Comparison of ENCODE assay signal across 32 mouse cellular contexts in genomic region chr5:86630700-86631099, GRCm38 (mm10). TPM values are rescaled to one million over a fixed set of nuclear protein-coding genes. Genes with fewer than 3 reads are reported as not detected.
A peak's percentile ranks its signal among the peaks of the same experiment; 100 is the strongest.
DNase-seq lines count a peak whose midpoint lies in the region; ATAC-seq and TF ChIP-seq lines count a peak whose summit lies in the region.
"Had no signal": no experiment of that assay in that cellular context is flagged by ENCODE, and none has a peak within 500 bp of the region (broad histone marks: within the 10 kb centered on the region; RNA-seq: fewer than 3 reads in every experiment).

No protein-coding gene starts in this region.

- DNase-seq in Patski (ENCODE audit: low read depth, low spot score) = no peak
- DNase-seq in left cerebral cortex, postnatal 36 days (ENCODE audit: low spot score in 2 of 2) = no peak
- no peak for DNase-seq in layer of hippocampus, postnatal 14 days (ENCODE audit: low spot score in 2 of 2)
- no peak for DNase-seq in thymus, adult 2 months
- DNase-seq: adrenal gland, adult 8-10 months; adrenal gland, postnatal 36 days; B cell, adult 2 months; cerebellum, adult 18-20 months; cerebellum, adult 9-10 months; cerebellum, postnatal 14 days; gastrocnemius, postnatal 25 days; heart, adult 2 months; heart, postnatal 14 days; heart, postnatal 4 days; kidney, adult 18-20 months had no signal

- H3K4me2 ChIP-seq in myocyte (ENCODE audit: low read depth) = peak overlapping the region; percentile 14
- H3K4me2 ChIP-seq: heart, embryonic 13.5 days; hindbrain, embryonic 14.5 days had no signal

- H3K27ac ChIP-seq in thymus, adult 2 months (ENCODE audit: control insufficient read depth, insufficient read depth, low read length) = no peak overlapping the region
- H3K27ac ChIP-seq: heart, adult 2 months; heart, embryonic 10.5 days; heart, embryonic 13.5 days; hindbrain, embryonic 14.5 days; hindbrain, postnatal 0 days had no signal

- no peaks in the 10 kb centered on the region for H3K4me1 ChIP-seq in thymus, adult 2 months (replicated peaks; ENCODE audit: control insufficient read depth, insufficient read depth, low read length)
- H3K4me1 ChIP-seq: heart, embryonic 10.5 days had no signal

- intact Hi-C loops in left cerebral cortex, postnatal 36 days (cut with DNase I) = no loop called here

- TF ChIP-seq POLR2A in myocyte (IDR thresholded peaks at IDR 0.05; ENCODE audit: insufficient read length, low read depth) = no peak
- TF ChIP-seq POLR2A in thymus, adult 2 months (IDR thresholded peaks at IDR 0.05; ENCODE audit: control insufficient read depth, extremely low read depth, insufficient read depth, low read length, poor library complexity) = no peak

- H3K36me3 ChIP-seq in C2C12 (ENCODE audit: control insufficient read depth, insufficient read depth) = no peaks in the 10 kb centered on the region
- no peaks in the 10 kb centered on the region for H3K36me3 ChIP-seq in myocyte (ENCODE audit: control insufficient read depth, insufficient read depth)
- H3K36me3 ChIP-seq in thymus, adult 2 months (ENCODE audit: control insufficient read depth, insufficient read depth, low read length) = no peaks in the 10 kb centered on the region
- H3K36me3 ChIP-seq: heart, embryonic 10.5 days; heart, embryonic 13.5 days had no signal

- POLR2A ChIA-PET in Patski (lab: Charles Lee) = no interaction called here

- TF ChIP-seq CTCF in C2C12 (IDR thresholded peaks at IDR 0.05; ENCODE audit: control insufficient read depth, insufficient read depth, insufficient read length) = no peak
- no peak for TF ChIP-seq CTCF in Patski (IDR thresholded peaks at IDR 0.05)
- no peak for TF ChIP-seq CTCF in thymus, adult 2 months (IDR thresholded peaks at IDR 0.05; ENCODE audit: borderline replicate concordance, control insufficient read depth, extremely low read depth, insufficient read depth, low read length, poor library complexity)

- ATAC-seq in Patski = peak; percentile 95
- ATAC-seq: CD4-positive, CD25-positive, alpha-beta regulatory T cell, adult 4 months; forebrain, embryonic 14.5 days; hindbrain, postnatal 0 days; inflammation-experienced regulatory T-cells, adult 6 months; intestine, embryonic 16.5 days had no signal

- in situ Hi-C loops in Patski (cut with MboI; ENCODE audit: low pct_unique_long_range_greater_than_20kb) = no loop called here

- H3K79me2 ChIP-seq in C2C12 (ENCODE audit: control insufficient read depth, insufficient read depth) (no peaks in the 10 kb centered on the region), myocyte (ENCODE audit: control insufficient read depth, insufficient read depth) (no peaks in the 10 kb centered on the region)

- H3ac ChIP-seq in C2C12 (ENCODE audit: control insufficient read depth, insufficient read length, low read depth) (no peak overlapping the region), myocyte (ENCODE audit: control insufficient read depth, insufficient read length) (no peak overlapping the region)

- H3K4me3 ChIP-seq in C2C12 (ENCODE audit: insufficient read depth, poor library complexity, severe bottlenecking) = no peak overlapping the region
- no peak overlapping the region for H3K4me3 ChIP-seq in myocyte
- H3K4me3 ChIP-seq in thymus, adult 2 months (ENCODE audit: control insufficient read depth, insufficient read depth, low read length) = no peak overlapping the region
- H3K4me3 ChIP-seq: heart, adult 2 months; heart, embryonic 10.5 days; heart, embryonic 13.5 days had no signal

- H3K79me3 ChIP-seq in C2C12 (ENCODE audit: low read depth) = no peaks in the 10 kb centered on the region

- CTCF ChIA-PET in Patski (lab: Charles Lee) = no interaction called here

- no peaks in the 10 kb centered on the region for H3K27me3 ChIP-seq in C2C12 (ENCODE audit: control insufficient read depth, insufficient read depth, insufficient read length)
- H3K27me3 ChIP-seq in Patski = no peaks in the 10 kb centered on the region
- no peaks in the 10 kb centered on the region for H3K27me3 ChIP-seq in myocyte (ENCODE audit: control insufficient read depth, insufficient read depth, insufficient read length)
- H3K27me3 ChIP-seq in thymus, adult 2 months (ENCODE audit: control insufficient read depth, insufficient read depth, low read length) = no peaks in the 10 kb centered on the region
- H3K27me3 ChIP-seq: heart, embryonic 13.5 days had no signal

- 91% methylated on average over 2 of the region's 2 CpGs for WGBS in thymus, adult 2 months

TF ChIP-seq in C2C12, 6 proteins besides CTCF, POLR2A, EP300 and RAD21:
- TF ChIP-seq CEBPB (IDR thresholded peaks at IDR 0.05; ENCODE audit: low read depth) = peak; percentile 6
- no peak for TF ChIP-seq MYOG (IDR thresholded peaks at IDR 0.05; ENCODE audit: control insufficient read depth, extremely low read depth, insufficient read length)
- TF ChIP-seq MYOD1 (IDR thresholded peaks at IDR 0.05; ENCODE audit: control insufficient read depth, insufficient read length, low read depth) = no peak
- peak; percentile 79 for TF ChIP-seq FOSL1 (IDR thresholded peaks at IDR 0.05; ENCODE audit: insufficient read depth, low read length, poor library complexity, severe bottlenecking)
- no peak for TF ChIP-seq MAX (IDR thresholded peaks at IDR 0.05)
- no peak for TF ChIP-seq USF1 (IDR thresholded peaks at IDR 0.05; ENCODE audit: low read depth)

TF ChIP-seq in myocyte, 11 proteins besides CTCF, POLR2A, EP300 and RAD21:
- no peak for TF ChIP-seq USF1 (IDR thresholded peaks at IDR 0.05; ENCODE audit: low read depth)
- TF ChIP-seq POLR2AphosphoS2 (IDR thresholded peaks at IDR 0.05; ENCODE audit: insufficient read length, low read depth) = no peak
- no peak for TF ChIP-seq TCF3 (IDR thresholded peaks at IDR 0.05; ENCODE audit: insufficient read length, low read depth)
- no peak for TF ChIP-seq CEBPB (IDR thresholded peaks at IDR 0.05; ENCODE audit: insufficient read depth, poor library complexity, severe bottlenecking)
- TF ChIP-seq SRF (IDR thresholded peaks at IDR 0.05; ENCODE audit: control insufficient read depth, insufficient read length, low read depth) = no peak
- TF ChIP-seq MYOG (IDR thresholded peaks at IDR 0.05; ENCODE audit: control insufficient read depth in 1 of 3, insufficient read depth in 1 of 3, insufficient read length in 2 of 3, low read depth in 2 of 3) = no peak
- TF ChIP-seq MYOD1 (IDR thresholded peaks at IDR 0.05; ENCODE audit: control insufficient read depth in 1 of 3, insufficient read length in 2 of 3, low read depth in 2 of 3) = no peak
- no peak for TF ChIP-seq TCF12 (IDR thresholded peaks at IDR 0.05; ENCODE audit: insufficient read depth, poor library complexity, severe bottlenecking)
- no peak for TF ChIP-seq MAX (IDR thresholded peaks at IDR 0.05; ENCODE audit: low read depth)
- TF ChIP-seq REST (IDR thresholded peaks at IDR 0.05; ENCODE audit: insufficient read depth, insufficient read length) = no peak
- no peak for TF ChIP-seq E2F4 (IDR thresholded peaks at IDR 0.05; ENCODE audit: insufficient read depth)

RNA-seq across cellular contexts. Expression of gene Tmprss11f, which starts 1.5 kb away (rescaled TPM):
- polyA plus RNA-seq in C2C12 (2012; fragmentation: generic; extraction: Trizol) = 0.19 TPM
- not detected for polyA plus RNA-seq in Patski (2021)
- polyA plus RNA-seq in myocyte (2012; fragmentation: generic; extraction: Trizol) = 0.04 TPM
- total RNA-seq in left cerebral cortex, postnatal 36 days (2021) = not detected
- not detected for total RNA-seq in layer of hippocampus, postnatal 14 days (2021)
- polyA plus RNA-seq in thymus, adult 2 months (2012; rRNA removed) = not detected in 2 replicates
- total RNA-seq: adrenal gland, adult 8-10 months; adrenal gland, postnatal 36 days; gastrocnemius, adult 8-10 months; gastrocnemius, postnatal 25 days; heart, adult 2 months; heart, postnatal 14 days; heart, postnatal 4 days; hindbrain, postnatal 0 days; MEL had no signal
- polyA plus RNA-seq: CD4-positive, CD25-positive, alpha-beta regulatory T cell, adult 4 months; embryonic facial prominence, embryonic 11.5 days; forebrain, embryonic 11.5 days; forebrain, embryonic 14.5 days; gonadal fat pad, adult 2 months; heart, adult 2 months; heart, embryonic 13.5 days; heart, embryonic 16.5 days; hindbrain, embryonic 11.5 days; hindbrain, embryonic 14.5 days; hindbrain, postnatal 0 days; inflammation-experienced regulatory T-cells, adult 6 months; intestine, embryonic 16.5 days had no signal

RNA-seq across cellular contexts. Expression of gene Tmprss11b, which starts 45.5 kb away (rescaled TPM):
- polyA plus RNA-seq in C2C12 (2012; fragmentation: generic; extraction: Trizol) = not detected
- not detected for polyA plus RNA-seq in Patski (2021)
- polyA plus RNA-seq in myocyte (2012; fragmentation: generic; extraction: Trizol) = 0.02 TPM
- total RNA-seq in left cerebral cortex, postnatal 36 days (2021) = not detected
- not detected for total RNA-seq in layer of hippocampus, postnatal 14 days (2021)
- 0.03 TPM in 1 of 2 replicates, not detected in the other for polyA plus RNA-seq in thymus, adult 2 months (2012; rRNA removed)
- total RNA-seq: adrenal gland, adult 8-10 months; adrenal gland, postnatal 36 days; gastrocnemius, adult 8-10 months; gastrocnemius, postnatal 25 days; heart, adult 2 months; heart, postnatal 14 days; heart, postnatal 4 days; hindbrain, postnatal 0 days; MEL had no signal
- polyA plus RNA-seq: CD4-positive, CD25-positive, alpha-beta regulatory T cell, adult 4 months; embryonic facial prominence, embryonic 11.5 days; forebrain, embryonic 11.5 days; forebrain, embryonic 14.5 days; gonadal fat pad, adult 2 months; heart, adult 2 months; heart, embryonic 10.5 days; heart, embryonic 13.5 days; hindbrain, embryonic 11.5 days; hindbrain, embryonic 14.5 days; hindbrain, postnatal 0 days; inflammation-experienced regulatory T-cells, adult 6 months; intestine, embryonic 16.5 days had no signal
